Mouse (Mus musculus): ENCODE results near the gene 4930562C15Rik. TPM values are rescaled to one million over a fixed set of nuclear protein-coding genes. Genes with fewer than 3 reads are reported as not detected.

Gene 4930562C15Rik
- polyA plus RNA-seq, 1 experiment, result not detected

GRCm38 (mm10) chr16:4906559-4906958 is 71.3 kb downstream of the 4930562C15Rik start:
- Histone ChIP-seq H3K4me1 (ENCODE audit: control insufficient read depth, insufficient read depth, low read length) (peaks cover 10% of the 10 kb centered on the region), H3K4me3 (ENCODE audit: insufficient read depth, low read depth, low read length) (no peak overlapping the region), H3K27ac (ENCODE audit: insufficient read depth, low read depth, low read length) (0 out of 2 replicates have a peak overlapping the region, but pooled peaks have one; percentile 8)
- no peak for TF ChIP-seq POLR2A (IDR thresholded peaks at IDR 0.05; ENCODE audit: insufficient read depth, low read depth, low read length)
- no peak for TF ChIP-seq CTCF (IDR thresholded peaks at IDR 0.05; ENCODE audit: insufficient read depth, low read depth, low read length)

GRCm38 (mm10) chr16:4907386-4907785 is 72.2 kb downstream of the 4930562C15Rik start:
- Histone ChIP-seq H3K4me3 (ENCODE audit: insufficient read depth, low read depth, low read length) (no peak overlapping the region), H3K4me1 (ENCODE audit: control insufficient read depth, insufficient read depth, low read length) (peaks cover 14% of the 10 kb centered on the region), H3K27ac (ENCODE audit: insufficient read depth, low read depth, low read length) (0 out of 2 replicates have a peak overlapping the region, but pooled peaks have one; percentile 17)
- TF ChIP-seq CTCF (IDR thresholded peaks at IDR 0.05; ENCODE audit: insufficient read depth, low read depth, low read length) (no peak), POLR2A (IDR thresholded peaks at IDR 0.05; ENCODE audit: insufficient read depth, low read depth, low read length) (no peak)
- WGBS, result 66% methylated on average over 2 of the region's 2 CpGs

- Histone ChIP-seq H3K4me3 (ENCODE audit: insufficient read depth, low read depth, low read length) (no peak overlapping the region), H3K4me1 (ENCODE audit: control insufficient read depth, insufficient read depth, low read length) (peaks cover 19% of the 10 kb centered on the region), H3K27ac (ENCODE audit: insufficient read depth, low read depth, low read length) (0 out of 2 replicates have a peak overlapping the region, but pooled peaks have one; percentile 33)
- TF ChIP-seq CTCF (IDR thresholded peaks at IDR 0.05; ENCODE audit: insufficient read depth, low read depth, low read length), result no peak
- 42% methylated on average over 5 of the region's 5 CpGs for WGBS
Observed at GRCm38 (mm10) chr16:4907972-4908371, 72.8 kb downstream of the 4930562C15Rik start.

- TF ChIP-seq CTCF (IDR thresholded peaks at IDR 0.05; ENCODE audit: insufficient read depth, low read depth, low read length) (no peak), POLR2A (IDR thresholded peaks at IDR 0.05; ENCODE audit: insufficient read depth, low read depth, low read length) (no peak)
- H3K27ac ChIP-seq (ENCODE audit: insufficient read depth, low read depth, low read length), result no peak overlapping the region
- H3K4me1 ChIP-seq (ENCODE audit: control insufficient read depth, insufficient read depth, low read length), result peaks cover 26% of the 10 kb centered on the region
- WGBS, result 100% methylated on average over 2 of the region's 2 CpGs
- H3K4me3 ChIP-seq (ENCODE audit: insufficient read depth, low read depth, low read length), result no peak overlapping the region
Observed at GRCm38 (mm10) chr16:4909745-4910144, 74.5 kb downstream of the 4930562C15Rik start.

- WGBS, result 95% methylated on average over 8 of the region's 8 CpGs
- Histone ChIP-seq H3K27ac (ENCODE audit: insufficient read depth, low read depth, low read length) (no peak overlapping the region), H3K4me3 (ENCODE audit: insufficient read depth, low read depth, low read length) (no peak overlapping the region), H3K4me1 (ENCODE audit: control insufficient read depth, insufficient read depth, low read length) (peaks cover 24% of the 10 kb centered on the region)
- TF ChIP-seq POLR2A (IDR thresholded peaks at IDR 0.05; ENCODE audit: insufficient read depth, low read depth, low read length), result no peak
Observed at GRCm38 (mm10) chr16:4910758-4911157, 75.5 kb downstream of the 4930562C15Rik start.

GRCm38 (mm10) chr16:4912074-4912648 is 76.9 kb downstream of the 4930562C15Rik start:
- H3K4me1 ChIP-seq (ENCODE audit: control insufficient read depth, insufficient read depth, low read length), result peaks cover 24% of the 10 kb centered on the region
- no peak overlapping the region for H3K4me3 ChIP-seq (ENCODE audit: insufficient read depth, low read depth, low read length)
- TF ChIP-seq POLR2A (IDR thresholded peaks at IDR 0.05; ENCODE audit: insufficient read depth, low read depth, low read length), result no peak
- TF ChIP-seq CTCF (IDR thresholded peaks at IDR 0.05; ENCODE audit: insufficient read depth, low read depth, low read length), result no peak
- H3K27ac ChIP-seq (ENCODE audit: insufficient read depth, low read depth, low read length), result peak overlapping the region; percentile 23; the same call in 1 of the 2 replicates
- WGBS, result 78% methylated on average over 10 of the region's 10 CpGs

GRCm38 (mm10) chr16:4912907-4913782 is 77.9 kb downstream of the 4930562C15Rik start:
- Histone ChIP-seq H3K27ac (ENCODE audit: insufficient read depth, low read depth, low read length) (peak overlapping the region; percentile 62), H3K4me3 (ENCODE audit: insufficient read depth, low read depth, low read length) (no peak overlapping the region), H3K4me1 (ENCODE audit: control insufficient read depth, insufficient read depth, low read length) (peaks cover 17% of the 10 kb centered on the region)
- WGBS, result 46% methylated on average over 11 of the region's 11 CpGs
- TF ChIP-seq CTCF (IDR thresholded peaks at IDR 0.05; ENCODE audit: insufficient read depth, low read depth, low read length) (no peak), POLR2A (IDR thresholded peaks at IDR 0.05; ENCODE audit: insufficient read depth, low read depth, low read length) (no peak)

GRCm38 (mm10) chr16:4913783-4914735 is 78.8 kb downstream of the 4930562C15Rik start:
- no peak for TF ChIP-seq POLR2A (IDR thresholded peaks at IDR 0.05; ENCODE audit: insufficient read depth, low read depth, low read length)
- 0 out of 2 replicates have a peak, but pooled peaks have one; percentile 53 for TF ChIP-seq CTCF (IDR thresholded peaks at IDR 0.05; ENCODE audit: insufficient read depth, low read depth, low read length)
- no peak overlapping the region for H3K4me3 ChIP-seq (ENCODE audit: insufficient read depth, low read depth, low read length)
- peaks cover 17% of the 10 kb centered on the region for H3K4me1 ChIP-seq (ENCODE audit: control insufficient read depth, insufficient read depth, low read length)
- 29% methylated on average over 12 of the region's 12 CpGs for WGBS
- H3K27ac ChIP-seq (ENCODE audit: insufficient read depth, low read depth, low read length), result peak overlapping the region; percentile 62

Measured in olfactory bulb, adult 2 months (tissue).